Mouse (Mus musculus): ENCODE measurements around the gene Dicer1.

DNA sequence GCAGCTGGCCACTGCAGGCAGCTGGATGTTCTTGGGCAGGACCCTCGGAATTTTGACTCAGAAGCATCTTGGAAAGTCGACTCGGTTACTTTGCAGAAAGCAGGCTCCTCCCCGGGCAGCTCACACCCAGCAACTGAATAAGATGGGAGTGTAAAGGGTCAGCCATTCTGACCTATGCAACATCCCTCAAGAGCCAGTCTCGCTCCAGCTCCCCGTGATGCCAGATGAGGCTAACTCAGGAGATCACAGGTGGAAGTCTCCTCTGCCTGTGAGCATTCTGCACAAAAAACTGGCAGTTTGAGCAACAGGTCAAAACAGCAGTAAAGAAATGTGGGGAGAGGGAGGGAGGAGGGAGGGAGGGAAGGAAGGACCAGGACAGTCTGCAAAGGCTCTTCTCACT is 100.5 kb downstream of the Dicer1 start:
- TF ChIP-seq CTCF (IDR thresholded peaks at IDR 0.05; ENCODE audit: control insufficient read depth, insufficient read depth, insufficient read length) (no peak), MAX (IDR thresholded peaks at IDR 0.05) (no peak)
